Mouse (Mus musculus) kidney, postnatal 4 days (tissue): ENCODE results near the gene Mroh2b.

Experiments used
- DNase-seq, 2 experiments: peaks; one replicate each; pipeline ENCODE4 v3.0.0; 2021; ENCODE audit warnings: mixed read lengths in 2 of 2

The Mroh2b gene

DNA sequence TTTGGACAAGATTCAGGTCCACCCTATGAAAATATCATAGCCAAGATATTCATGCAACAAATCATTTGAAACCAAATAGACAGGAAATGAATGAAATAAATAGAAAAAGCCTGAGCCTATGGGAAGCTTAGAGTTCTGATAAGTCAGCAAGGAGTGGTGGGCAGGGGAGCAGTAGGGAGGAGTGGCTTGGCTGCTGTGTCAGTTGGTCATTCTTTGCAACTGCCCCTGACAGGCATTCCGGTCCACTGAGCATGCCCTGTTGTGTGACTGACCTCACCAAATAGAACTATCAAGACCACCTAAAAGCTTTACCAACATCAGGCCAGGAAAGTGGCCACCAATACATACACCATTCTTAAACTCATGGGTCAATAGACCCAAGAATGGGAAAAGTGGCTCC is at the start of gene Mroh2b:
Gene Mroh2b (plus strand): TSS at position 301 of the 400 bp plus-strand sequence.
- DNase-seq: no peak

DNA sequence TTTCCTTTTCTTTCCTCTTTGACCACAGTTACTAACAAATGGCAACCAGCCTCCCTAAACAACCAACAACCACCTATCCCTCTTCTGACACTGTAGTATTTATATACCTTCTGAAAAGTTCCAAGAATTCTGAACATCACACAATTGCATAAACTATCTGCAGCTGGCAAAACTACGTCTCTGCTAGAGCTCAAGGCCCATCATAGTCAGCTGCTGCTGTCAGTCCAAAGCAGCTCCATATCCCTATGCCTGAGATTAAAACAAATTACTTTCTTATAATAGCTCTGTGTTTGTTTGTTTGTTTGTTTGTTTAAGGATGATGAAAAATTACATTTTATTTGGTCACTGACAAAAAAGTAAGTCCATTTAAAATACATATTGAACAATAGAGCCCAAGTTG is 48.5 kb upstream of the Mroh2b start:
- DNase-seq: no peak

DNA sequence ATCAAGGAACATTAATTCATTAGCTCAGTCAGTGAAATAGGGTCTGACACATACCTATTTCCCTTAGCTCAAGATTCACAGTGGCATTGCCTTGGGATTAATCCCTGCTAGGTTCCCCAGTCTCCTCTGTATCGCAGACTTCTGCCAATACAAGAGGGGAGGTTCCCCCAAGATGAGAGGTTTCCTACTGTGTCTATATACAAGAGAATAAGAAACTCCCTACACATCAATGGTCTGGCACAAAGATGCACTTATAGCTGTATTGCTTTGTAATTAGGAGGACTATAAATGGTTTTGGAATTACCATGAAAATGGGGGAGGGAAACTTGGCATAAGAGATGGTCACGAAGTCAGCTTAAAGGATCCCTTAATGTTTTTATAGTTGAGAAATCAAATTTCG is 3.6 kb upstream of the Mroh2b start:
- DNase-seq: no peak

DNA sequence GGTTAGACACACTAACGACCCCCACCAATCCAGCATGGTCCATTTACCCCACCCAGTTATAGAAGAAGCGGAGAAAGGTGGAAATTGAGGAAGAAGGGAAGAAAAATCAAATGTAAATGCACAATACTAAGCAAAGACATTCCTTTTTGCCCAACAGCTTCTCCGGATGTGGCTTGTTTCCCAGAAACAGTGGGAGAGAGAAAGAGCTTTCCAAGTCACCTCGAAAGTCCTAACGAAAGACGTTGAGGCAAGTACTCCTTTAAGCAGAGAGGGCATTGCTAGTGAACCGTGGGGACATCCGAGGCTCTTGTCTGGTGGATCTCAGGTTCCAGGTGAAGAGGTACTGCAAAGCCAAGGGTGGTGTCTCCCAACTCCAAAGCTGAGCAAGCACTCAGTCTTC is 36.2 kb downstream of the Mroh2b start:
- DNase-seq: no peak

DNA sequence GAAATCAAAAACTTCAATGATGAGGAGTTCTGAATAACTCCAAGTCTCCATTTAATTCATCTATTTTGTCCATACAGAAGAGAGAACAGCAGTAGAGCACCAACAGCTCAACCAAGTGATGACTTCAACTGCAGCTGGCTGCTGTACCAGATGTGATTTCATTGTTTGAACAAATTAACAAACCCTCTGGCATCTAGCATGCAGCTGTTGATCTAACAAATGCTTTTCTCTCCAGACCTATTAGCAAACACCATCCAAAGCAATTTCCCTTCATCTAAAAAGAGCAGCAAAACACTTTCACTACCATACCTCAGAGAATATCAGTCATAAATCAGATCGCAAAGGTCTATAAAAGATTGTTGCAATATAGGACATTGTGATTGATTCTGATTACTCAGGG is 74.8 kb downstream of the Mroh2b start:
- DNase-seq: no peak

DNA sequence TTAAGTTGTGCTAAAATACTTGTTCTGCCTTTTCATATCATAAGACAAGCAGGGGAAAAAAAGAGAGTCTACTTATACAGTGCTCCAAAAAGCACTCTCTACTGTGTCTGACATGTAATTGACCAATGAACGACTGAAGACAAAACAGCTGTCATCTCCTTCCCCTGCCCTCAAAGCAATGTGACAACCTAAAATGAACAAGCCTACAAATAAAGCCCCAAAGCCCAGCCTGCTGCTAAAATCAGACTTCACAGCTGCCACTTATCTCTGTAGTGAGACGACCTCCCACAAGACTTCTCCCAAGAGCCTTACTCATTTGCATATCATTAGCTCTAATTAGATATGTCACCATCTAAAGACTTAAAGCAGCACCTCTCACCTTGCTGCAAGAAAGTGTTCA is 104.4 kb downstream of the Mroh2b start:
- no peak for DNase-seq

DNA sequence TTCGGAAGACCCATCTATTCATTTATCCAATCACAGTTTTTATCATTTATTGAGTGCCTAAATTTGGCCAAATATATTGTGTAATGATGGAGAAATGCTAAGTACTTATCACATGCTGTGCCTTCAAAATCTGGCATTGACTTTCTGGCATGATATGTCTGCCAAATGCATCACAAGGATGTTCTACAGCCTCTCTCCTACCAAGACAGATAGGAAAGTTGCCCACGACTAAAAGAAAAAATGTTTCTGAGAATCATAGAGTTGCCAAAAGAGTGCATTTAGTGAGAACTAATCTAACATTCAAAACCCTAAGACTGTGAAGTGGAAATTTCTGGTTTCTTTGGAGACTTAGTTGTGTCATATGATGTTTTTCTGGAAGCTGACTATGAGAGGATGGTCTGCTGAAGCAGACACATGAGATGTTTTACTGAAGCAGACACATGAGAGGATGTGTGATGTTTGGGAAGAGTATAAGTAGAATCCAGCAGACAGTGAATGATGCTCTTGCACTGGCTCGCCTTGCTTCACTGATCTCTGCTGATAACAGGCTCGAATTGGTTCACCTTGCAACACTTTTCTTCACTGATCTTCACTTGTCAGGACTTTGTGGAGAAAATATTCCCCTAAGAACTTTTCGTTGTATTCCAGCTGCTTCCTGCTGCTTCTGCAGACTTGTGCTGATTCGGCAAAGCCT is 105.1 kb downstream of the Mroh2b start:
- DNase-seq: no peak

DNA sequence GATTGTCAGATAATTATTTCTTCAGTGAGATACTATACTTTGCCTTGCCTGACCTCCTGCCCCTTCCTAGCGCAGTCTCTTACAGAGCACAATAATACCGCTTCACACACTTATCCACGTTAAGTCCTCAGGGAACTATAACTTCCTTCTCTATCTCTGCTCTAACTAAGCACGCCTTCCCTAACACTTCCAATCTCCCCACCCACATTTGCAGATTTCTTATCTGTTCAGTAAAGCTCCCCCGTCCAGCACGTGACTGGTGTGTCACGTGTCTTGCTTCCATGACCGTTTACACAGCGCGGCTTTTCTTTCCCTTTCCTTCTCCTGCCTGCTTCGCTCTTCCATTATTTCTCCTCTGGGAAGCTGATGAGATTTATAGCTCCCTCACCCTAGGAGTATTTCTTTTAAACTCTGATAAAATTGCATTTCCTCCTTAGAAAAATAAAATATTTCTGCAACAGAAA is 111.1 kb downstream of the Mroh2b start:
- DNase-seq: peak; percentile 57 to 67
